Mouse (Mus musculus): Measurements from ENCODE around the gene Armc12. TPM values are rescaled to one million over a fixed set of nuclear protein-coding genes. Genes with fewer than 3 reads are reported as not detected.

The Armc12 gene
- total and polyA plus RNA-seq, 3 experiments = 0.33 TPM; not detected in 2

DNA sequence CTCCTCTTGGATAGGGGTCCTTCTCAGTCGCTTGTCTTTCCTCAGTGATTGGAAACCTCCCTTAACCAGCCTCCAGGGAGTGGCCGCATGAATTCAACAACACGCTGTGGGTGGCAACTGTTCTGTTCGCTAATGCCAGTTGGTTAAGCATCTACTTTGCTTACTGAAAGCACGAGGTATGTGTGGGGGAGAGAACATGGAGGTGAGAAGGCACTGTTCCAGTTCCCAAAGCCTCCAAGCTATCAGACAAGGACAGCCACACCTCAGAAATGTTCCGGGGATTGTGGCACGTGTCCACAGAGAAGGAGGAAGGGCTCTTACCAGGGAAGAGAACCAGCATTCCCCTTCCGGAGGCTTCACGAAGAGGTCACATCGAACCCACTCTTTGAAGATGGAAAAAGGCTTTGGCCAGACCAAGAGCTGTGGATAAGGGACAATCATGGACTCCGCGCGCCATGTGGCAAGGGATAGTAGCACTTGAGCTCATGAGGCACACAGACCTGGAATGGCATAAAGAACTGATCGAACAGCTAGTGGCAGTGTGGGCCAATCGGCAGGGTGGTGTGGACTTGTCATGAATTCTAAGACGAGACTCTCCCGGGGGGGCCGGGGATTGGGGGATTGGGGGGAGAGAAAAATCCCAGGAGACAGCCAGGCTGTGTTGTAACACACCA lies 42.9 kb upstream of the Armc12 start:
- Histone ChIP-seq H3K27me3 (ENCODE audit: control insufficient read depth, insufficient read depth, low read length) (no peaks in the 10 kb centered on the region), H3K9ac (ENCODE audit: low read depth, low read length) (no peak overlapping the region), H3K4me3 (no peak overlapping the region), H3K36me3 (ENCODE audit: control insufficient read depth, insufficient read depth, low read length) (no peaks in the 10 kb centered on the region), H3K27ac (no peak overlapping the region), H3K4me1 (ENCODE audit: control insufficient read depth, insufficient read depth, low read length) (peaks cover 2% of the 10 kb centered on the region), H3K79me2 (replicated peaks; ENCODE audit: control insufficient read depth, insufficient read depth, low read length) (no peaks in the 10 kb centered on the region)
- TF ChIP-seq CTCF (IDR thresholded peaks at IDR 0.05) (no peak), EP300 (IDR thresholded peaks at IDR 0.05; ENCODE audit: insufficient read depth, low read depth, low read length) (no peak), POLR2A (IDR thresholded peaks at IDR 0.05; ENCODE audit: insufficient read depth, low read depth, low read length) (no peak)
- no peak for DNase-seq
- WGBS = 85% methylated on average over 18 of the region's 18 CpGs
- intact Hi-C loops (cut with DNase I) = loop anchor here (2.0 kb wide), 1 partner anchor 23 kb away; no protein-coding TSS in a partner anchor

DNA sequence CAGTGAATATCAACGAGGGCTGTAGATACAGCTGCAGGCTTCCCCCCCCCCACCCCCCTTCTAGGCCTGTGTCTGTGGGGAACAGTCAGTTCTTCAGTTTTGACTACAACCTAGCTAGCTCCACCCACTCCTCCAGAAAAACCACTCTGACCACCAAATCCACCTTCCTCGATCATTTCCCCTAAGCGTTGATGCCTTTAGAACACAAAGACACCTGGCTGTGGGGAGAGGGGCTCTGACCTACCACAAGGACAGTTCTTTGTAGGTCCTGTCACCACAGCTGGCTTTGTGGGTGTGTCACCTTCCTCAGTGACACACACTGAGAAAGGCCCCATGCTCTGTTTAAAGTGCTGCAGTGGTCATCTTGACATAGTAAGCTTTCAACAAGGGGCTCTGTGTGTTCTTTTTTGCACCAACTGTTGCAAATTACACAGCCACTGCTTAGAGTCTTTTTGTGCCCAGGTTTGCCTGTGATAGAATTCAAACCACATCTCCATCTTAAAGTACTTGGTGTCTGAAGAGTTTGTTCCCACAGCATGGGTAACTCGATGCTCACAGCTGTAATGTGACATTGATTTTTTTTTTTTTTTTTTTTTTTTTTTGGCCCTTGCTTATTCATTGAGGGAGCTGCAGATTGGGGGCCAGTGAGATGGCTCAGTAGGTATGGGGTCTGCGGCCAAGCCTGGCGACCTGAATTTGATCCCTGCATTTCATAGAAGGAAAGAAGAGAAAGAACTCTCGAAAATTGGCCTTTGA lies 42.2 kb upstream of the Armc12 start:
- intact Hi-C loops (cut with DNase I) = no loop called here
- 69% methylated on average over 7 of the region's 7 CpGs for WGBS
- H3K36me3 ChIP-seq (ENCODE audit: control insufficient read depth, insufficient read depth, low read length) = no peaks in the 10 kb centered on the region
- H3K4me3 ChIP-seq = no peak overlapping the region
- TF ChIP-seq POLR2A (IDR thresholded peaks at IDR 0.05; ENCODE audit: insufficient read depth, low read depth, low read length) = no peak
- TF ChIP-seq CTCF (IDR thresholded peaks at IDR 0.05) = no peak
- TF ChIP-seq EP300 (IDR thresholded peaks at IDR 0.05; ENCODE audit: insufficient read depth, low read depth, low read length) = no peak
- H3K4me1 ChIP-seq (ENCODE audit: control insufficient read depth, insufficient read depth, low read length) = peaks cover 2% of the 10 kb centered on the region
- H3K27ac ChIP-seq = no peak overlapping the region
- no peak for DNase-seq
- no peak overlapping the region for H3K9ac ChIP-seq (ENCODE audit: low read depth, low read length)
- H3K27me3 ChIP-seq (ENCODE audit: control insufficient read depth, insufficient read depth, low read length) = no peaks in the 10 kb centered on the region
- H3K79me2 ChIP-seq (replicated peaks; ENCODE audit: control insufficient read depth, insufficient read depth, low read length) = no peaks in the 10 kb centered on the region

DNA sequence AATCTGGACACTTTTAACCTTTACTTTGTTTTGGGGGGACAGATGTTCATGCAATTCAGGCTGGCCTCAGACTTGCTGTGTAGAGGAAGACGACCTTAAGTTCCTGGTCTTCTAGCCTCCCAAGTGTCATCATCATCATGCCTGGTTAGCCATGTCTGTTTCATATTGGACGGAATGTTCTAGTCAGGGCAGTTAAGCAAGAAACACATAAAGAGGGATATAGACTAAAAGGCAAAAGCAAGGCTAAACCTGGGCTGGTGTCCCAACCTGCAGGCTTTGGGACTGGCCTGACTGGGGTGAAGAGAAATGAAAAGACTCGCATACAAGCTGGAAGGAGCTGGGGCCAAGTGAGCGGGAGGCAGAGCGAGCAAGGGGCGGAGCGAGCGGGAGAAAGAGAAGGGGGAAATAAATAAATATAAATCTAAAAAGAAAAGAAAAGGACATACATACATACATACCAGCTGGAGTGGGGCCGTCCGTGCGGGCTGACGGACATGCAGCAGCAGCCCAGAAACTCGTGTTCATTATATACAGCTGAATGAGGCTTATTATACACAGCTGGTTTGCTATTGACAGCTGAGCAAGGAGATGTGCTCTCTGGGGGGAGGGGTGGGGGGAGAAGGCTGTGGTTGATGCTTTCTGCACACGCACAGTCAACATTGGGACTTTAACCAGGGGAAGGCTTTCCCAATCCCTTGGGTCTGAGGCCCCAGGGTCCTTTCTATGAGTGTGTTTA lies 39.4 kb upstream of the Armc12 start:
- intact Hi-C loops (cut with DNase I) = no loop called here
- 86% methylated on average over 14 of the region's 14 CpGs for WGBS
- no peak overlapping the region for H3K4me3 ChIP-seq
- no peak overlapping the region for H3K9ac ChIP-seq (ENCODE audit: low read depth, low read length)
- H3K27me3 ChIP-seq (ENCODE audit: control insufficient read depth, insufficient read depth, low read length) = no peaks in the 10 kb centered on the region
- H3K4me1 ChIP-seq (ENCODE audit: control insufficient read depth, insufficient read depth, low read length) = peaks cover 2% of the 10 kb centered on the region; the same call in 1 of the 2 replicates
- H3K79me2 ChIP-seq (replicated peaks; ENCODE audit: control insufficient read depth, insufficient read depth, low read length) = no peaks in the 10 kb centered on the region
- TF ChIP-seq CTCF (IDR thresholded peaks at IDR 0.05) = no peak
- DNase-seq = no peak
- H3K27ac ChIP-seq = no peak overlapping the region
- no peaks in the 10 kb centered on the region for H3K36me3 ChIP-seq (ENCODE audit: control insufficient read depth, insufficient read depth, low read length)

GRCm38 (mm10) chr17:28495832-28496231 lies 34.8 kb upstream of the Armc12 start:
- intact Hi-C loops (cut with DNase I) = no loop called here
- no peak overlapping the region for H3K9ac ChIP-seq (ENCODE audit: low read depth, low read length)
- H3K36me3 ChIP-seq (ENCODE audit: control insufficient read depth, insufficient read depth, low read length) = no peaks in the 10 kb centered on the region
- TF ChIP-seq EP300 (IDR thresholded peaks at IDR 0.05; ENCODE audit: insufficient read depth, low read depth, low read length) (no peak), CTCF (IDR thresholded peaks at IDR 0.05) (no peak), POLR2A (IDR thresholded peaks at IDR 0.05; ENCODE audit: insufficient read depth, low read depth, low read length) (no peak)
- H3K27ac ChIP-seq = no peak overlapping the region
- no peaks in the 10 kb centered on the region for H3K4me1 ChIP-seq (ENCODE audit: control insufficient read depth, insufficient read depth, low read length)
- H3K79me2 ChIP-seq (replicated peaks; ENCODE audit: control insufficient read depth, insufficient read depth, low read length) = no peaks in the 10 kb centered on the region
- no peaks in the 10 kb centered on the region for H3K27me3 ChIP-seq (ENCODE audit: control insufficient read depth, insufficient read depth, low read length)
- H3K4me3 ChIP-seq = no peak overlapping the region
- 78% methylated on average over 8 of the region's 8 CpGs for WGBS
- no peak for DNase-seq

- intact Hi-C loops (cut with DNase I) = no loop called here
- 76% methylated on average over 2 of the region's 2 CpGs for WGBS
- Histone ChIP-seq H3K36me3 (ENCODE audit: control insufficient read depth, insufficient read depth, low read length) (no peaks in the 10 kb centered on the region), H3K79me2 (replicated peaks; ENCODE audit: control insufficient read depth, insufficient read depth, low read length) (no peaks in the 10 kb centered on the region), H3K9ac (ENCODE audit: low read depth, low read length) (no peak overlapping the region), H3K4me3 (no peak overlapping the region), H3K27ac (no peak overlapping the region), H3K4me1 (ENCODE audit: control insufficient read depth, insufficient read depth, low read length) (no peaks in the 10 kb centered on the region), H3K27me3 (ENCODE audit: control insufficient read depth, insufficient read depth, low read length) (no peaks in the 10 kb centered on the region)
- TF ChIP-seq EP300 (IDR thresholded peaks at IDR 0.05; ENCODE audit: insufficient read depth, low read depth, low read length) (no peak), CTCF (IDR thresholded peaks at IDR 0.05) (no peak)
- no peak for DNase-seq
Measured at GRCm38 (mm10) chr17:28499190-28499589, 31.4 kb upstream of the Armc12 start.

DNA sequence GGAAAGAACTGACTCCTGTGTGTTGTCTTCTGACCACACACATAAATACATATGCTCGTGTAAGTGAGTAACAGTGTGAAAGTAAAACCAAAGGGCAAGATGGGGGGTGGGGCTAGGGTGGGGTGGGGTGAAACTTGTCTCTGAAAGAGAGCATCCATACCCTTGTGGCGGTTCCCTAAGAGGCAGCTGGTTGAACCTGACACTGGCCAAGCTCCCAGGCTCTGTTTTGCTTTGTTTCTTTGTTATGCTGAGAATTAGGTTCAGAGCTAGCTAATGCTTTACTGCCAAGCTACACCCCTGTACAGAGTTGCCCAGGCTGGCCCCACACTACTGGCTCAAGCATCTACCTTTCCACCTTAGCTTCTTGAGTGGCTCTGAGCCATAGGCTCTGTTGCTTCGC lies 30.1 kb upstream of the Armc12 start:
- H3K36me3 ChIP-seq (ENCODE audit: control insufficient read depth, insufficient read depth, low read length) = no peaks in the 10 kb centered on the region
- no peaks in the 10 kb centered on the region for H3K4me1 ChIP-seq (ENCODE audit: control insufficient read depth, insufficient read depth, low read length)
- no peak overlapping the region for H3K9ac ChIP-seq (ENCODE audit: low read depth, low read length)
- no peak for DNase-seq
- WGBS = 83% methylated on average over 3 of the region's 3 CpGs
- intact Hi-C loops (cut with DNase I) = no loop called here
- no peak overlapping the region for H3K4me3 ChIP-seq
- no peak overlapping the region for H3K27ac ChIP-seq
- no peaks in the 10 kb centered on the region for H3K27me3 ChIP-seq (ENCODE audit: control insufficient read depth, insufficient read depth, low read length)
- TF ChIP-seq CTCF (IDR thresholded peaks at IDR 0.05) = no peak
- TF ChIP-seq EP300 (IDR thresholded peaks at IDR 0.05; ENCODE audit: insufficient read depth, low read depth, low read length) = no peak
- no peak for TF ChIP-seq POLR2A (IDR thresholded peaks at IDR 0.05; ENCODE audit: insufficient read depth, low read depth, low read length)
- no peaks in the 10 kb centered on the region for H3K79me2 ChIP-seq (replicated peaks; ENCODE audit: control insufficient read depth, insufficient read depth, low read length)

Data from heart, adult 2 months (tissue).